Mouse (Mus musculus): Measurements from ENCODE around the gene B9d2. TPM values are rescaled to one million over a fixed set of nuclear protein-coding genes. Genes with fewer than 3 reads are reported as not detected.

B9d2 gene
- polyA plus RNA-seq (2012; rRNA removed), result 25.6 TPM in 2 replicates

DNA sequence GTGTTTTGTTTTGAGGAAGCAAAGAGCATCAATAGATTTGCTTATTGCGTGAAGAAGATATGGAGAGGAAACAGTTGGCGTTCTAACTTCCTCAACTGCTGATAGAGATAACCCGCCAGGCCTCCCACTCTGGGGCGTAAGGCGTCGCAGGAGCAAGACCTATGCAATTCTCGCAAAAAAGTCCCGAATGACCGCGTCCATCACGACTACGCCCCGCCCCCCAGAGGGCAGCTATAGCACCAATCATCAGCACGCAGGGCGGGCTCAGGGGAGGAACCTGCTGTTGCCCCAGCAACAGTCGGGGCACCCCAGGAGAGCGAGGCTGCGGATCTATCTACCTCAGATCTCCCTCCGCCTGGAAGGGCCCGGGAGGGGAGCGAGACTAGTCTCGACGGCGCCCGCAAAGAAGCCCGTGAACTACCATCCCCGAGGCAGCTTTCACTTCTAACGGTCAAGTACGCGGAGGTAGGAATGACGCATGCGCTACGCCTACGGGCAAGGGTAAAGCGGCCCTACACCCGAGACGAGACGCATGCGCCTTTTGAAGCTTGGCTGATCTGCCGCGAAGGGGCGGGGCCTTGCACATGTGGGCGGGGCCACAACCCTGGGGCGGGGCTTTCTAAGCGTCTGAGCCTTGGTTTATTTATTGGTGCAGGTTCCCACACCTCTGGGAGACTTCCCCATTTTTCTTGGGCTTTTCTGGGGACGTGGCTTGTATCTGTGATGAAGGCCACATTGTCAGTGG is at the start of gene B9d2:
Gene B9d2, plus strand, starts transcription at position 267 of the 745 bp plus-strand sequence.
- DNase-seq (ENCODE audit: low spot score), result peak; percentile 92

DNA sequence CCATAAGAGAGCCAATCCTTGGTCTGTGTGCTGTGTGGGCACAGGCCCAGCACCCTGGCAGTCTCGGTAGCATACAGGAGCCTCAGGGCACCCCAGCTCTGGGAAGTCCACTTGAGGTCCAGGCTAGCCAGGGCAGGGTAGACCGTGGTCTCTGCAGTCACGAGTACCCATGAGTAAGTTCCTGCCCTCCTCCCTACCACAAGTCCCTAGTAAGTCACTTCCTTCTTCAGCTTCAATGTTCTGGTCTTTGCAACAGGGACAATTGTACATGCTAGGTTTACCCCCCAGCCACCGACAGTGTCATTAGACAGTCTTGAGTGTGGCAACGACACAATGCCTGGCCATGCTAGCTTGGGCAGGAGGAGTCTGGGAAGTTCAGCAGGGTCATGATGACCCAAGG is 47.9 kb upstream of the B9d2 start:
- DNase-seq (ENCODE audit: low spot score), result no peak

DNA sequence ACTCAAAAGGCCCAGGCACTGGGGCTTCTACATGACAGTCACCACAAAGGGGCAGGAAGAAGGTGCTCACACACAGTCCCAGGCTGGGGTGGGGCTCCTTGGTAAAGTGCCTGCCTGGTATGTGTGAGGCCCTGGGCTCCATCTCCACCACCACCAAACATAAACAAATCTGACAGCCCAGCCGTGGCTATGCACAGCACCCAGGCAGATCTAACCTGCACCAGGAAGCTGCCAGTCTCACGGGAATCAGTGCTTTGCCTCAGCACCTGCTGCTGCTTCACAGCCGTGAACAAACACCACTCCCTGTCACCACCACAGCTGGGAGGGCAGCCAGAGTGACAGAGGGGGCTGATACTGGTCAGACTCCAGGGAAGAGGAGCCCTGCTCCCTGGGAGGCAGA is 44.2 kb upstream of the B9d2 start:
- DNase-seq (ENCODE audit: low spot score), result no peak

DNA sequence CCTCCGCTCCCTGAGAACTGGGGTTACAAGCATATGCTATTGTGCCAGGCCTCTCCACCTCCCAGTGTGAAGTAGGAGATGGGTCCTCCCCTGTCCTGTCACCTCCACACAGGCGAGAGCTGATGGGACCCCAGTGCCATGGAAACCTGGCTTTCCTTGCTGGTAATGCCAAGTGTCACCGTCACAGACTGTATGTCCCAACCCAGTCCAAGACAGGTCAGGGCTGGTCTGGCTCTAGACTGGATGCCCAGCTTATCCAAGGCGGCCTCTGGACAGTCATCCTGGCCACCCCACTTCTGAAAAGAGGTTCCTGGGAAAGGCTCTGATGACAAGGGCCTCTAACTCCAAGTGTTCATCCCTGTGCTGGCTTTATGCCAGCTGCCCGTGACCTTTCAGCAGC is 43.5 kb upstream of the B9d2 start:
- no peak for DNase-seq (ENCODE audit: low spot score)

DNA sequence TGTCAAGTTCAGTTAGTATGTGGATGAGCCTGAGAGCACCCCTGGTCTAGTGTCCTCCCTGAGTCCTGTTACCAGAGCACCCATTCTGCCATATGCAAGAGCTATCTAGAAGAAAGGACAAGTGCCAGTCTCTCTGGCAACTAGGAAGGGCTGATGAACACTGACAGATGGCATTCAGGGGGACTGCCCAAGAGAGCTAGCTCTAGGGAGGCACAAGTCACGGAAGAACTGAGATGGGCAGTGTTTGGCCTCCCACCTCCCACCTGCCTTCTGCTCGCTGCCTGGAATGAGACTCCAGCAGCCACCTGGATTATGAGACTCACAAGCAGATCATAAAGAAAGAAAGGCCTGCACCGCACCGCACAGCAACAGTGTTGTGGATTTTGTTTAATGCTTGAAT is 40.8 kb upstream of the B9d2 start:
- no peak for DNase-seq (ENCODE audit: low spot score)

DNA sequence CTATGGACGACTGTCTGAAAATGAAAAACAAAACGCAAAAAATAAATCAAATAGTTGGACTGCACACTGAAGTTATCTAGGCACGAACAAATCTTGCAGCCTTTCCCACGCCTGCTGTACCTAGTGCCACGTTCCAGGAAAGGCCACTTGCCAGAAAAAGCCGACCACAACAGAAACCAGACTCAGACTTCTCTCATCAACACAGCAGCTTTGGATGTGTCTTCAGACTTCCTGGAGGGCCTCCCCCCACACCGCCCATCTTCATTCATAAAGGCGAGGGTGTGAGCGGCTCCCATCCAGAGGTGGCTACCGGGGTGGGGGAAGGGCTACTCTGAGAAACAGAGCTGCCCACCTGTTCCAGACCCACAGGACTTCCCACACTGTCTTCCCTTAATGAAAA is 36.4 kb upstream of the B9d2 start:
- DNase-seq (ENCODE audit: low spot score), result no peak

DNA sequence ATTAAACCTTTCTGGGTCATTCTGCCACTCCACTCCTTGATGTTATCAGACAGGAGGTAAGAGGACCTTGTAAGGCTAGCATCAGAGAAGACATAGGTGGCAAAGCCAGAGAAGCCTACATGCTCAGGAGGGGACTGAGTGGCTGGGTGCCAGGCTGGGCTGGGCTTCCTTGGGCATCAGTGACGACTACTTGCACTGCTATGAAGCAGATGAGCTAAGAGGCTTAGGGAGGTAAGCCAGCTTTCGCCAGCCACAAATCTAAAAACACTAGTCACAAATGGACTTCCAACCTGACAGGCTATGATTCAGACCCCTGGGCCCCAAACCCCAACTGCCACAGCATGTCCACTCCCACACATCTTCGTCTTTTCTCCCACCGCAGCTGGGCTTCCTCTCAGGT is 35.9 kb upstream of the B9d2 start:
- no peak for DNase-seq (ENCODE audit: low spot score)

DNA sequence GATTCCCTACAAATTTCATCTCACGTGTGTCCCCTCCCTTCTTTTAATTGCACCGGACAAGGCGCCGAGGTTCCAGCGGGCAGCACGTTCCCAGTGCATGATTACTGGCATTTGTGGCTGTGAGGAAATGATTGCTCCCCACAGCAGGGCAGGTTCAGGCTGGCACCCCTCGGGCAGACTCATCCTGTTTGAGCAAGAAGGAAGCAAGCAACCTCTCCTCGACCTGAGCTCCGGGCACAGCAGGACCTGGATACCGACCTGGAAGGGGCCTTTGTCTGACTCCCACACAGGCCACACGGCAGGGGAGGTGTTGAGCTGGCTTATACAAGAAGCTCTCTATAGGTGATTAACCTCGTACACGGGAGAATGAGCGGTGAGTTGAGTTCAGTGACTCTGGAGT is 35.5 kb upstream of the B9d2 start:
- DNase-seq (ENCODE audit: low spot score), result no peak

DNA sequence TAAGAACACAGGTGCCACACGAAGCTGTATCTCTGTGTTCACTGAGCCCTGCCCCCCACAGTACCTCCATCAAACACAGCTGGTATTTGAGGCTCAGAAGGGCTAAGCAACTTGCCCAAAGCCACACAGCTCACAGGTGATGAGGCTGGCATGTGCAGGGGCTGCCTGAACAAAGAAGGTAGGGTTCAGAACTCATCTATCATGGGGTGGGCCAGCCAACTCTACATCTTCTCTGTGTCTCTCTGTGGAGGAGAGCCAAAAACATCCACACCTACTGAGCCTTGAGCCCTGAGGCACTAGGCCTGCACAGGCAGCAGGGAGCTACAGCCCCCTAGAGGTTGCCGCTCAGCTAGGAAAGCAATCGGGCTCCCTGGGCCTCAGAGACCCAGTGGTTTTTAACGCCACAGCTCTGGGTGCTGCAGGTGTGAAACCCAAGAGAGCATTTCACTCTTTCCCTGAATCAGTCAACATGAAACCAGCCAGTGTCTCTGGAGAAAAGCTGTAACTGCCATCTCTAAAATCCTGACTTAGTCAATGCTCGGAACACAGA is 32.9 kb upstream of the B9d2 start:
- no peak for DNase-seq (ENCODE audit: low spot score)

DNA sequence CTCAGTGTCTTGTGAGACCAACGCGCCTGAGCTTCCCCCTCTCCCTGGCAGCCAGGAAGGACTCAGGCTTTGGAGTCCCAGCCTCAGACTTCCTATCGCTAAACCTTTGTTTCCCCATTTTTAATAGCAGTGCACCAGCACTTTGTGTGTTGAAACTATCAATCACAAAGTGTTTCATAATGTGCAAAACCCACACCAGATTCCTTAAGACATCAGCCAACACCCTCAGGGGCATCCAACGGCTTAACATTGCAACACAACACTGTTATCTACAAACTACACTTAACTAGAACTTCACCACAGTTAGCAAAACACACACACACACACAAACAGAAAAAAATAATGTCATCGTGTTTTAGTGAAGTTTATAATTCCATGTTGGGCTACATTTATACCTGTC is 30.7 kb upstream of the B9d2 start:
- no peak for DNase-seq (ENCODE audit: low spot score)

DNA sequence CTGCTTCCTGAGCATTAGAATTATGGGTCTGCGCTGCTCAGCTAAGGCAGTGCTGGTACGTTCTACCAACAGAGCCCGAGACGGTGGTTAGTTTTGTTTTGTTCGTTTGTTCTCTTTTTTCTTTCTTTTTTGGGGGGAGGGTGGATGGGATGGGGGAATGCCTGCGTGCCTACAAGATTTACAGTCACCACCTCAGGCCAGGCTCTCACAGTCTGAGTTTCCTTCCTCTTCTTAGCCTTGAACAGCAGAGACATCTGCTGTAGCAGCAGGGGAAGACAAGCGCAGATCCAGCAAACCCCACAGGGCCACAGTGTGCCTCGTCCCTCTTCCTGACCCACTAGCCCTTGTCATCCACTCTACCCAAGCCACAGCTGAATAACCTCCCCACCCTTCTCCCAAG is 29.3 kb upstream of the B9d2 start:
- DNase-seq (ENCODE audit: low spot score), result no peak

DNA sequence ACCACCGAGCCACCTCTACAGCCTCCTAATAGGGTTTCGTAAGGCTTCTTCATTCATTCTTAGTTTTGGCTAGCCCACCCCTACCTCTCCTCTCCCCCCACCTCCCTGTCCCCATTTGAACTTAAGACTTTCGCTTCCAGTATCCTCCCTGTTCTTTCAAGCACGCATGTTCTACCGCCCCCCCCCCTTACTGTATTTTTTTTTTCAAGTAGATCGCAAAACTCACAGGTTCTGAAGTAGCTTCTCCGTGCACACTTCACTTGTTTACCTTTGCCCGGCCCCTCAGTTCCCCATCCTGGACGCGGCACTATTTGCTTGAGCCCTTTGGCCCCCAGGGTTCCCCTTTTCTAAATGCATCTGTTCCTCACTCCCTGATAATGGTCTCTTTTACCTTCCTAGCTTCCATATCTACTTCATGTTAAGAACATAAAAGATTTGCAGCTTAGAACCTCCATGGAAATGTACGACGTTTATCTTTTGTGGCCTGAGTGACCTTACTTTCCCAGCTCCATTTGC is 28.3 kb upstream of the B9d2 start:
- DNase-seq (ENCODE audit: low spot score), result no peak

DNA sequence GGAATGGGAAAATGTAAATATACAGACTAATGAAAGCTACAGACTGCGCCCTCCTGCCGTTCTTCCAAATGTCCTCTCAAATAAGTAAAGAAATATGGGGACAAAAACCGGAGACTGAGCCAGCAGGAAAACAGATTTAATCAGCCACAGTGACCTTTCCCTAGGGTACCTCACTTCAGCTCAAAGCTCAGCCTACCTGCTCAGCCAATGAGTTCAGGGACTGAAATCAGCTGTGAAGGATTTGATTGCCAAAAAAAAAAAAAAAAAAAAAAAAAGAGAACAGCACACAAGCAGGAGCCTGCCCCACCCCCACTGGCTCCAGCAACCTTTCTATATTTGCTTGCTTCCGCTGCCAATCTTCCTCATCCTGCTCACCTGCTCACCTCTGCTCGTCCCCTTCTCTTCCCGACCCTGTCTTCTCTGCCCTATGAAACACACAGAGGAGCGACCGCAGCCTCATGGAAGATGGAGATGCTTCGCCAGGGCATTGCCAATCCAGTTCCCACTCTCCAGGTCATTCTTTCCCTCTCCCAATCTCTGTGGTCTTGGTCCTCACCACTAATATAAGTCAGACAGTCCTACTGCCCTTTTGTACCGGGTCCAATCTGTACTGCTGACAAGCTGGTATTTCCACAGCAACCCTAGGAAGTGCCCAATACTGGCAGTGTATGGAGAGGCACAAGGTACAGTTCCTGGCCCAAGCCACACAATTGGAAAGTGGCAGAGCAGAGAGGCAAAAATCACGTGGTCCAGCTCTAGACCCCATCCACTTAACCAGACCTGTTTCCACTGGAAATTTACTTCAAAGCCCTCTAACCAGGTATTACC is 24.8 kb upstream of the B9d2 start:
- DNase-seq (ENCODE audit: low spot score), result no peak

DNA sequence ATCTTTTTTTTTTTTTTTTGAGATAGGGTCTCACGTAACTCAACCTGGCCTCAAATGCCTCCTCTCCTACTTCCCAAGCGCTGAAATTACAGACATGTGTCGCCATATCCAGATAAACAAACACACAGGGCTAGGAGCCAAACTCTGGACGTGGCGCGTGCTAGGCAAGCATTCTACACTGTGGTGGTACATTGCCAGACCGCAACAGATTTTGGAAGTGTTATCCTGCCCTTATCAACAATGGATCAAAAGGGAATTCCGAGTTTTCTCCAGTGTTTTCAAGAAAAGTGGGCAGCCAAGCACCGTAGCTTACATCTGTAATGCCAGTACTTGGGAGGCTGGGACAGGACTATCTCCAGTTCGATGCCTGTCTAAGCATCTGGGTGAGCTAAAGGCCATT is 22.8 kb upstream of the B9d2 start:
- DNase-seq (ENCODE audit: low spot score), result no peak

DNA sequence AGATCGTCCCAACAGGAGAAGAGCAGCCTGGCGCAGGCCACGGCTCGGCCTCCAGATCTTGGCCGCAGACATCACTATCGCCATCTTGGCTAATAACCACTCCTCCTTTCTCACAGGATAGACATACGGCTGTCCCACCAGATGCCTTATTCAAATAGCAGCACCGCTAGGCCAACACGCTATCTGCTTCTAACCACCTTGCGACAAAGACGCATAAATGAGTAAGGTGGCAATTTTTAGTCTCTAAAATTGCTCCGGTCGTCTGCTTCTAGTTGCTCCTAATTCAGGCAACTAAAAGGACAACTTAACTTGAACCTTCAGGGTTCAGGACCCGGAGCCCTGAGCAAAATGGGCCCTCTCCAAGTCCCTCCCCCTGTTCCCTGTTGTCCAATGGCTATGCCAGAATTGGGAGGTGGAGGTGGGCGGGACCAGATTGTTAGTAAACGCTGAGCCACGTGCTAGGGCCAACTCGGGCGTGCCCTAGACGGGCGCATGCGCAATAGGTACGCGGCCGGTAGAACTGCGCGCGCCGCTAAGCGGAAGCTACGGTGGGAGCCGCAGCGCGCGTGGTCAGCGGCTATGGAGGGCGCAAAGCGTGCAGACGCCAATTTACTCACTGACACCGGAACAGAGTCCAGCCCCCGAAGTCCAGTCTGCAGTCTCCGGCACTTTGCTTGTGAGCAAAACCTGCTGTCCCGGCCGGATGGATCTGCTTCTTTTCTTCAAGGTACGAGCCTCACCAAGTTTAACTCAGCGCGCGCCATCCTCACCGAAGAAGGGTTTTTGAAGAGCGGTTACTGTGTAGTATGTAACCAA is 21.7 kb upstream of the B9d2 start, which contains the start of the genes Bckdha and Exosc5:
Gene Bckdha, minus strand, starts transcription at position 325 of the 816 bp plus-strand sequence.
Gene Exosc5, plus strand, starts transcription at position 508 of the 816 bp plus-strand sequence.
- peak; percentile 92 for DNase-seq (ENCODE audit: low spot score)

DNA sequence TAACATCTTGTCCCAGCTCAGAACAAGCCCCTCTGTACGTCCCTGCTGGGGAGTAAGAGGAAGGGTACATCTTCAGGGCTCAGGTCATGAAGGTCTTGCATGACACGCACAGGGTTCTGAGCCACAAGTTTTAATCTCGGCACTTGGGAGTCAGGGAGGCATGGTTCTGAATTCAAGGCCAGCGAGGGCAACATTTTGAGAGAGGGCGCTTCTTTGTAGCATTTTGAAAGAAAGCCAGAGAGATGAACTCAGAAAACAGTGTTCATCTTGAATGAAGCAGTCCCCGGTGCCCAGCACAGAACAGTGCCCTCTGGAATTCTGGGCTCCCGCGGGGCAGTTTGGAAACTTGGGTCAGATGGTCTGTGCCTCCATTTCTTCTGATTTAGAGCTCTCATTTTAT is 14.2 kb upstream of the B9d2 start:
- no peak for DNase-seq (ENCODE audit: low spot score)

DNA sequence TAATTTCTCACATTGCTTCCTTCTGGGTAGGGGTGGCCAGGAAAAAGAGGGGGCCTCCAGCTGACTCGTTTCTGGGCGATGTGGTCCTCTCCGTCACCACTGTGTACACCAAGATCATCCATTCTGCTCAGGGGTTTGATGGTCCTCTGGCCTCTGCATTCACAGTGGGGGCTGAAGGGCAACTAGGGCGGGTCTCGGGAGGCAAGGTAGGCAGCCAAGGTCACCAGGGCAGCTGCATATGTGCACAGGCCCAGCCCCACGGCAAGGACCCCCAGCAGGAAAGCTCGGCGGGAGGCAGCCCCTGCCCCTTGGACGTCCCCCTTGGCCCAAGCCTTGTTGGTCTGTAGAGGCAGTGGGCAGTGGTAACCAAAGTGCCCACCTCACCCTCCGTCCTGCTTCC is 11.4 kb upstream of the B9d2 start:
- DNase-seq (ENCODE audit: low spot score), result no peak

DNA sequence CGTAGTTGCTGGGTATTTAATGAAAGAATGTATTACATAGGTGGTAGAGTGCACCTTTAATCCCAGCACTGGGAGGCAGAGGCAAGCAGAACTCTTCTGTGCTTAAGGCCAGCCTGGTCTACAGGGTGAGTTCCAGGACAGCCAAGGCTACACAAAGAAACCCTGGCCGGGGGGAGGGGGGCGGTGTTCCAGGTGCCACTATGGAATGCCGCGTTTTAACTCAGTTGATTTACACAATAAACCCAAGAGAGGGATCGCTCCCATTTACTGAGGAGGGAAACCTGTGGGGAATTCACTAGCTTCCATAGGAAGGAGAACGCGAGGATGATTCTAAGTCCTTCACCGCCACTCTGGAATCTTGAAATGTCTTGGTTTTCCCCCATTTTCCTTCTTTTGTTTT is 10.9 kb upstream of the B9d2 start:
- DNase-seq (ENCODE audit: low spot score), result no peak

DNA sequence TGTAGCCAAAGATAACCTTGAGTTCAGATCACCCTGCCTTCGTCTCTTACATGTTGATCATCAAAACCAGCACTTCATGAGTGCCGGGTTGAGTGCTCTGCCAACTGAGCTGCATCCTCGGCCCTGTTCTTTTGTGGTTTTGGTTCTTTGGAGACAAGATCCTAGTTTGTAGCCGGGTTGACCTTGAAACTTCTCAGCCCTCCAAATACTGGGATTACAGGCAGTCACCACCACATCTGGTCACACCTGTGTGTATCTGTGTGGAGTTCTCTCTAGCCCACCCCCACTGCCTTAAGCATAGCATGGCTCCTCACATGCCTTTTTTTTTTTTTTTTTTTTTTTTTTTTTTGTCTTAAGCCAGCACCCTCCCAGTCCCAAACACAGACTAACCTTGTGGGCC is 10.5 kb upstream of the B9d2 start:
- no peak for DNase-seq (ENCODE audit: low spot score)

DNA sequence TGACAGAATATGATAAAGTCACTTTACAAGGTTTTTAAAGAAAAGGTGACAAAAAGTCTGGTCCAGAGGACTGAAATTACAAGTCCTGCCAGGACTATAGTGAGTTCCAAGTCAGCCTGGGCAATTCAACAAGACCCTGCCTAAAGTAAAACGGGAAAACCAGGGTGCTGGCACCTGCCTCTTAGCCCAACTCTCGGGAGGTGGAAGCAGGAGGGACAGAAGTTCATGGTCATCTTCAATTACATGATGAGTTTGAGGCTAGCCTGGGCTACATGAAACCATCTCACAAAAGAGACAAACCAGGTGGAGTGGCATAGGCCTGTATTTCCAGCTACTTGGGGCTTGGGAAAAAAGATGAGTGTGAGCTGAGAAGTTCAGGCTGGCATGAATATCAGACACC is 8.9 kb upstream of the B9d2 start:
- DNase-seq (ENCODE audit: low spot score), result no peak

DNA sequence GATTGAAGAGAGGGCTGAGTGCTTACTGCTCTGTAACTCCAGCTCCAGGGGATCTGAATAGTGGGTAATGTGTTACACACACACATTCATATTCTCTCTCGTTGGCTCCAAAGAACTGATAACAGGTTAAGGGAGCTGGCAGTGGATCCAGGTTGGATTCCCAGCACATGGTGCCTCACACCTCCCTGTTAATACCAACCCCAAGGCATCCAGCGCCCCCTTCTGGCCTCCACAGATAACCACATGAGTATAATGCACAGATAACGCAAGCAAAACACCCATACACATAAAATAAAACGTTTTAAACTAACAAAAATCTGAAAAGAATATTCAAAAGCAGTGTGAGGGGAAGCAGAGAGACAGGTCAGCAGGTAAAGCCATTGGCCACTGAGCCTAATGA is 8.1 kb upstream of the B9d2 start:
- no peak for DNase-seq (ENCODE audit: low spot score)

DNA sequence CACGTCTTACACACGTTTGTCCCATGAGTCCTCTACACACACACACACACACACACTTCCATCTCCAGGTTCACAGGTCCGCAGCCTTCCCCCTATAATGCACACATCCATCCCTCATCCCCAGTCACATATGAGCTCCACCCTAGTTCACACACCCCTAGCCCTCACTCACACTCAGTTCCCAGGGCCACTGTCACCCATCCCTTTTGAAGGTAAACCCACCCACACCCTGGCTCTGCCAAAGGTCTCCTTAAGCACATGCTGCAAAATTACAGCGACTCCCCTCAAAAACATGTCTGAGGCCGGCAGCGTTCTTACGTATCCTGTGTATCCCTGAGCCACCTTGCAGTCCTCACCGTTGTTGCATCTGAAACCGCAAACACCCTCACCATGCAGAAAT is 6.3 kb upstream of the B9d2 start:
- no peak for DNase-seq (ENCODE audit: low spot score)
